Mouse (Mus musculus) heart, postnatal 0 days (tissue): Measurements from ENCODE around the gene Pdgfa.

Experiments used
- CTCF ChIP-seq: IDR thresholded peaks from 2 replicates; pipeline ENCODE4 v1.5.1; 2016; ENCODE audit warnings: antibody characterized with exemption, control low read depth, low read depth
- EP300 ChIP-seq: IDR thresholded peaks from 2 replicates; pipeline ENCODE4 v1.6.1; 2016; ENCODE audit warnings: antibody characterized with exemption, low read depth

DNA sequence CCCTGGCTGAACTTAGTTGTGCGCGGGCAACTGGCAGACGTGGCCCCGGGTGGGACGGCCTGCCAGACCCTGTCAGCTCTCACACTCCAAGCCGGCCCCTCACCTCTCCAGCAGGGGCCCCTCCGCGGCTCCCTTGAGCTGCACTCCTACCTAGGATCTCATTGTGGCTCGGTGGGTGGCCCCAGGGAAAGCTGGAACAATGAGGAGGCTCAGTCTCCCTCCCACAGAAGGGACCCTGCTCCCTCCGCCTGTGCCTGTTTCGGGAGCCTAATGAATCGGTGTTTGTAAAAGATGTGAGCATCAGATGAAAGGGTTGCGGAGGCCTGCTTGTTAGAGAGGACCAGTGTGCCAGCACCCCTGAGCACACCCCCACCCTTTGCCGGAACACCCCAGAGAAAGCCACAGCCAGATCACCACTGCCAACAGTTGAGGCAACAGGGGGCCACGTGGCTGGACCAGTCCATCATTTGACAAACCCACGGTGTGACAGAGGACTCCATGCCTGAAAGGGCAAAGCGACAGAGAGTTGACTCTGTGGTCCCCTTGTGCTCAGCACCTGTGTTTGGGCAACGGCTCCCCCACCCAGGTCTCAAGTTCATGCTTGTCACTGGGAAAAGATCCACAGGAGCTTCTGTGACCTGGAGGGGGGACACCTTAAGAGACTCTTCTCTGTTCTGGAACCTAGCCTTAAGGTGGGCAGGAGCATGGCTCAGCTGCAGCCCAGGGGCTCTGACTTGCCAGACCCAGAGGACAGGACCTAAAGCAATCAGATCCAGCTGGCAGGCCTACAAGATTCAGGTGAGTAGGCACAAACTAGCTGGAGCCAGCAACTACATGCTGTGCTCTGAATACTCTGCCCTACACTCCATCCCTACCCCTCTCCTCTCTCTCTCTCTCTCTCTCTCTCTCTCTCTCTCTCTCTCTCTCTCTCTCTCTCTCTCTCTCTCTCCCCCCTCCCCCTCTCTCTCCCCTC is 64.4 kb downstream of the Pdgfa start:
- TF ChIP-seq CTCF, result no peak
- no peak for TF ChIP-seq EP300
